Mouse (Mus musculus) brain, embryonic 14.5 days (tissue): Measurements from ENCODE around the gene Aldh5a1.

ENCODE experiments used
- CTCF ChIP-seq: fragments of 200-500 bp; IDR thresholded peaks from 2 replicates; pipeline ENCODE4 v1.5.1; 2012; ENCODE audit warnings: inconsistent platforms, mild to moderate bottlenecking, moderate library complexity, borderline replicate concordance; ENCODE audit not compliant: insufficient read depth, insufficient read length; ENCODE audit errors: extremely low read depth
- POLR2A ChIP-seq: fragments of 200-500 bp; IDR thresholded peaks from 2 replicates; pipeline ENCODE4 v1.6.1; 2012; ENCODE audit warnings: mild to moderate bottlenecking, inconsistent platforms, borderline replicate concordance; ENCODE audit not compliant: poor library complexity, insufficient read depth, insufficient read length, severe bottlenecking; ENCODE audit errors: extremely low read depth

DNA sequence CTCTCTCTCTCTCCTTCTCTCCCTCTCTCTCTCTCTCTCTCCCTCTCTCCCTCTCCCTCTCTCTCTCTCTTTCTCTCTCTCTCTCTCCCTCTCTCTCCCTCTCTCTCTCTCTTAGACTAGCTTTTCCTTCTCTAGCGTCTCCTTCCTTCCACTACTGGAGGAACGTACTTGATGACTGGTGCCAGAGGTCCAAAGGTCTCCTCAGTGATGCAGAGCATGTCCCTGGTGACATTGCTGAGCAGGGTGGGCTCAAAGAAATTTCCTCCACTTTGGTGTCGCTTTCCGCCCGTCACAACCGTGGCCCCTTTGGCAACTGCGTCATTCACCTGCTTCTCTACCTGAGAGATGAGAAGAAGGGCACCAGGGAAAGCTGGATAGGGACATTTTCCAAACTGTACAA is 23.9 kb downstream of the Aldh5a1 start:
- TF ChIP-seq POLR2A (no peak), CTCF (no peak)
